33 mouse cellular contexts compared by ENCODE assay signal in genomic region chr15:93255295-93255694, GRCm38 (mm10). TPM values are rescaled to one million over a fixed set of nuclear protein-coding genes. Genes with fewer than 3 reads are reported as not detected.
DNase-seq lines count a peak whose midpoint lies in the region; ATAC-seq lines count a peak whose summit lies in the region.
"Had no signal": no experiment of that assay in that cellular context is flagged by ENCODE, and none has a peak within 500 bp of the region (broad histone marks: within the 10 kb centered on the region; RNA-seq: fewer than 3 reads in every experiment).

No protein-coding gene starts in this region.

- no peaks in the 10 kb centered on the region for H3K9me3 ChIP-seq in hindbrain, embryonic 10.5 days
- no peaks in the 10 kb centered on the region for H3K9me3 ChIP-seq in hindbrain, embryonic 13.5 days
- no peaks in the 10 kb centered on the region for H3K9me3 ChIP-seq in kidney, embryonic 14.5 days (ENCODE audit: control insufficient read depth, low read length)
- no peaks in the 10 kb centered on the region for H3K9me3 ChIP-seq in embryonic facial prominence, embryonic 10.5 days
- no peaks in the 10 kb centered on the region for H3K9me3 ChIP-seq in limb, embryonic 12.5 days
- H3K9me3 ChIP-seq in midbrain, embryonic 15.5 days: no peaks in the 10 kb centered on the region
- H3K9me3 ChIP-seq in forebrain, embryonic 12.5 days: no peaks in the 10 kb centered on the region
- H3K9me3 ChIP-seq: embryonic facial prominence, embryonic 12.5 days; forebrain, embryonic 15.5 days; hindbrain, embryonic 15.5 days; lung, embryonic 15.5 days; midbrain, embryonic 10.5 days; neural tube, embryonic 12.5 days had no signal

- H3K4me1 ChIP-seq in hindbrain, embryonic 10.5 days (replicated peaks): 0 out of 2 replicates have a peak, but pooled peaks cover 4% of the 10 kb centered on the region
- no peaks in the 10 kb centered on the region for H3K4me1 ChIP-seq in hindbrain, embryonic 13.5 days (replicated peaks)
- 0 out of 2 replicates have a peak, but pooled peaks cover 5% of the 10 kb centered on the region for H3K4me1 ChIP-seq in kidney, embryonic 14.5 days (ENCODE audit: control insufficient read depth, insufficient read depth, low read length)
- H3K4me1 ChIP-seq in embryonic facial prominence, embryonic 10.5 days: peaks cover 29% of the 10 kb centered on the region
- peaks cover 10% of the 10 kb centered on the region; the same call in 1 of the 2 replicates for H3K4me1 ChIP-seq in limb, embryonic 12.5 days (replicated peaks)
- H3K4me1 ChIP-seq in midbrain, embryonic 15.5 days: no peaks in the 10 kb centered on the region
- no peaks in the 10 kb centered on the region for H3K4me1 ChIP-seq in forebrain, embryonic 12.5 days
- H3K4me1 ChIP-seq: forebrain, embryonic 15.5 days; hindbrain, embryonic 15.5 days; midbrain, embryonic 10.5 days had no signal

- no peak overlapping the region for H3K9ac ChIP-seq in hindbrain, embryonic 13.5 days
- H3K9ac ChIP-seq in kidney, embryonic 14.5 days (ENCODE audit: low read depth, low read length): no peak overlapping the region
- H3K9ac ChIP-seq in limb, embryonic 12.5 days (replicated peaks): no peak overlapping the region
- H3K9ac ChIP-seq in midbrain, embryonic 15.5 days: no peak overlapping the region
- no peak overlapping the region for H3K9ac ChIP-seq in forebrain, embryonic 12.5 days
- H3K9ac ChIP-seq: embryonic facial prominence, embryonic 12.5 days; forebrain, embryonic 15.5 days; hindbrain, embryonic 15.5 days; lung, embryonic 15.5 days; neural tube, embryonic 12.5 days had no signal

- H3K4me2 ChIP-seq in hindbrain, embryonic 13.5 days: no peak overlapping the region
- H3K4me2 ChIP-seq in kidney, embryonic 14.5 days (replicated peaks; ENCODE audit: low read depth, low read length): no peak overlapping the region
- H3K4me2 ChIP-seq in limb, embryonic 12.5 days: no peak overlapping the region
- H3K4me2 ChIP-seq in midbrain, embryonic 15.5 days: no peak overlapping the region
- H3K4me2 ChIP-seq in forebrain, embryonic 12.5 days: no peak overlapping the region
- H3K4me2 ChIP-seq: embryonic facial prominence, embryonic 12.5 days; forebrain, embryonic 15.5 days; heart, embryonic 11.5 days; hindbrain, embryonic 15.5 days; liver, embryonic 11.5 days; lung, embryonic 15.5 days; neural tube, embryonic 12.5 days had no signal

- WGBS in hindbrain, embryonic 10.5 days: 69% methylated on average over 10 of the region's 10 CpGs
- WGBS in hindbrain, embryonic 13.5 days: 81% methylated on average over 10 of the region's 10 CpGs
- 76% methylated on average over 10 of the region's 10 CpGs for WGBS in kidney, embryonic 14.5 days
- WGBS in embryonic facial prominence, embryonic 10.5 days: 50% methylated on average over 10 of the region's 10 CpGs
- 29% methylated on average over 10 of the region's 10 CpGs for WGBS in limb, embryonic 12.5 days
- 81% methylated on average over 10 of the region's 10 CpGs for WGBS in midbrain, embryonic 15.5 days
- 75% methylated on average over 10 of the region's 10 CpGs for WGBS in forebrain, embryonic 12.5 days

- no peak for ATAC-seq in hindbrain, embryonic 13.5 days (ENCODE audit: low FRiP score)
- ATAC-seq in kidney, embryonic 14.5 days (ENCODE audit: low FRiP score, low TSS enrichment): no peak
- no peak for ATAC-seq in limb, embryonic 12.5 days (ENCODE audit: insufficient number of reproducible peaks, insufficient read depth, low FRiP score, low TSS enrichment, low read depth)
- ATAC-seq in midbrain, embryonic 15.5 days (replicated peaks): no peak
- ATAC-seq in forebrain, embryonic 12.5 days (ENCODE audit: low FRiP score): no peak
- ATAC-seq: forebrain, embryonic 15.5 days; Patski had no signal

- no peak overlapping the region for H3K4me3 ChIP-seq in hindbrain, embryonic 10.5 days
- no peak overlapping the region for H3K4me3 ChIP-seq in hindbrain, embryonic 13.5 days
- H3K4me3 ChIP-seq in kidney, embryonic 14.5 days (ENCODE audit: low read length): no peak overlapping the region
- peak overlapping the region; percentile 20; the same call in 1 of the 2 replicates for H3K4me3 ChIP-seq in embryonic facial prominence, embryonic 10.5 days
- no peak overlapping the region for H3K4me3 ChIP-seq in limb, embryonic 12.5 days (replicated peaks)
- H3K4me3 ChIP-seq in midbrain, embryonic 15.5 days: no peak overlapping the region
- no peak overlapping the region for H3K4me3 ChIP-seq in forebrain, embryonic 12.5 days (replicated peaks)
- H3K4me3 ChIP-seq: embryonic facial prominence, embryonic 12.5 days; forebrain, embryonic 15.5 days; gastrocnemius, adult 2 months; hindbrain, embryonic 15.5 days; layer of hippocampus, adult 2 months; lung, embryonic 15.5 days; midbrain, embryonic 10.5 days; myocyte; neural tube, embryonic 12.5 days had no signal

- peak; percentile 25 for DNase-seq in hindbrain, embryonic 10.5 days (ENCODE audit: low spot score)
- DNase-seq in kidney, postnatal 14 days: peak; percentile 23
- DNase-seq in embryonic facial prominence, embryonic 10.5 days (ENCODE audit: low spot score): peak; percentile 50
- DNase-seq: adrenal gland, adult 2 months; cerebellum, adult 2 months; cerebellum, postnatal 25 days; gastrocnemius, adult 2 months; gastrocnemius, postnatal 36 days; heart, adult 18-20 months; heart, postnatal 36 days; layer of hippocampus, postnatal 36 days; left cerebral cortex, postnatal 4 days; right cerebral cortex, adult 18-20 months; spleen, adult 18-20 months; thymus, postnatal 14 days had no signal

- no peaks in the 10 kb centered on the region for H3K27me3 ChIP-seq in hindbrain, embryonic 10.5 days (ENCODE audit: insufficient read depth, poor library complexity, severe bottlenecking)
- H3K27me3 ChIP-seq in hindbrain, embryonic 13.5 days: no peaks in the 10 kb centered on the region
- H3K27me3 ChIP-seq in kidney, embryonic 14.5 days (ENCODE audit: control insufficient read depth, insufficient read depth, low read length): no peaks in the 10 kb centered on the region
- no peaks in the 10 kb centered on the region for H3K27me3 ChIP-seq in embryonic facial prominence, embryonic 10.5 days (replicated peaks; ENCODE audit: low read depth, poor library complexity, severe bottlenecking)
- no peaks in the 10 kb centered on the region for H3K27me3 ChIP-seq in limb, embryonic 12.5 days
- H3K27me3 ChIP-seq in midbrain, embryonic 15.5 days (replicated peaks): no peaks in the 10 kb centered on the region
- H3K27me3 ChIP-seq in forebrain, embryonic 12.5 days: no peaks in the 10 kb centered on the region
- H3K27me3 ChIP-seq: CH12.LX; embryonic facial prominence, embryonic 12.5 days; forebrain, embryonic 15.5 days; hindbrain, embryonic 15.5 days; lung, embryonic 15.5 days; neural tube, embryonic 12.5 days; Patski had no signal

- H3K36me3 ChIP-seq in hindbrain, embryonic 10.5 days: peaks cover 79% of the 10 kb centered on the region
- H3K36me3 ChIP-seq in hindbrain, embryonic 13.5 days: peaks cover 42% of the 10 kb centered on the region
- peaks cover 38% of the 10 kb centered on the region; the same call in 1 of the 2 replicates for H3K36me3 ChIP-seq in kidney, embryonic 14.5 days (ENCODE audit: control insufficient read depth, insufficient read depth, low read length)
- peaks cover 70% of the 10 kb centered on the region for H3K36me3 ChIP-seq in embryonic facial prominence, embryonic 10.5 days (replicated peaks)
- peaks cover 63% of the 10 kb centered on the region for H3K36me3 ChIP-seq in limb, embryonic 12.5 days
- peaks cover 6% of the 10 kb centered on the region; the same call in 1 of the 2 replicates for H3K36me3 ChIP-seq in midbrain, embryonic 15.5 days (replicated peaks)
- peaks cover 53% of the 10 kb centered on the region for H3K36me3 ChIP-seq in forebrain, embryonic 12.5 days (replicated peaks)

- no peak overlapping the region for H3K27ac ChIP-seq in hindbrain, embryonic 10.5 days
- no peak overlapping the region for H3K27ac ChIP-seq in hindbrain, embryonic 13.5 days
- H3K27ac ChIP-seq in kidney, embryonic 14.5 days (ENCODE audit: low read depth, low read length): no peak overlapping the region
- H3K27ac ChIP-seq in embryonic facial prominence, embryonic 10.5 days (replicated peaks): peak overlapping the region; percentile 72
- peak overlapping the region; percentile 45; the same call in 1 of the 2 replicates for H3K27ac ChIP-seq in limb, embryonic 12.5 days
- no peak overlapping the region for H3K27ac ChIP-seq in midbrain, embryonic 15.5 days
- H3K27ac ChIP-seq in forebrain, embryonic 12.5 days: no peak overlapping the region
- H3K27ac ChIP-seq: embryonic facial prominence, embryonic 12.5 days; forebrain, embryonic 15.5 days; gastrocnemius, adult 2 months; hindbrain, embryonic 15.5 days; kidney, postnatal 0 days; layer of hippocampus, adult 2 months; lung, embryonic 15.5 days; midbrain, embryonic 10.5 days; neural tube, embryonic 12.5 days had no signal

RNA-seq across cellular contexts. Expression of gene Gxylt1, which starts 19.7 kb away (rescaled TPM):
- 11.0 and 14.5 TPM in 2 replicates for polyA plus RNA-seq in hindbrain, embryonic 10.5 days (2016; fragmentation: Nextera tagmentation; extraction: Ambion mirVana)
- 7.8 and 8.7 TPM in 2 replicates for polyA plus RNA-seq in hindbrain, embryonic 13.5 days (2015; fragmentation: Nextera tagmentation; extraction: Ambion mirVana)
- 12.7 and 21.6 TPM in 2 replicates for polyA plus RNA-seq in kidney, embryonic 14.5 days (2014; fragmentation: Nextera tagmentation; extraction: Ambion mirVana)
- polyA plus RNA-seq in embryonic facial prominence, embryonic 10.5 days (2016; fragmentation: Nextera tagmentation; extraction: Ambion mirVana): 18.8 and 21.1 TPM in 2 replicates
- polyA plus RNA-seq in limb, embryonic 12.5 days (2016; fragmentation: Nextera tagmentation; extraction: Ambion mirVana): 25.9 and 28.4 TPM in 2 replicates
- polyA plus RNA-seq in midbrain, embryonic 15.5 days (2015; fragmentation: Nextera tagmentation; extraction: Ambion mirVana): 6.1 and 7.3 TPM in 2 replicates
- polyA plus RNA-seq in forebrain, embryonic 12.5 days (2016; fragmentation: Nextera tagmentation; extraction: Ambion mirVana): 19.4 and 20.0 TPM in 2 replicates

Comparison
In these comparisons a context has a peak if more than half of its experiments do, and no peak if none do; other contexts are left out.
1. H3K27ac ChIP-seq: peak in embryonic facial prominence, embryonic 10.5 days (single experiment) and limb, embryonic 12.5 days (single experiment); none in hindbrain, embryonic 10.5 days (single experiment), hindbrain, embryonic 13.5 days (single experiment), kidney, embryonic 14.5 days (single experiment), midbrain, embryonic 15.5 days (single experiment) and forebrain, embryonic 12.5 days (single experiment).
2. Peak in every context shown above with its lines, with median percentiles within 50 percentile points of each other: DNase-seq.